Mouse (Mus musculus): ENCODE data around the gene Actn3.

DNA sequence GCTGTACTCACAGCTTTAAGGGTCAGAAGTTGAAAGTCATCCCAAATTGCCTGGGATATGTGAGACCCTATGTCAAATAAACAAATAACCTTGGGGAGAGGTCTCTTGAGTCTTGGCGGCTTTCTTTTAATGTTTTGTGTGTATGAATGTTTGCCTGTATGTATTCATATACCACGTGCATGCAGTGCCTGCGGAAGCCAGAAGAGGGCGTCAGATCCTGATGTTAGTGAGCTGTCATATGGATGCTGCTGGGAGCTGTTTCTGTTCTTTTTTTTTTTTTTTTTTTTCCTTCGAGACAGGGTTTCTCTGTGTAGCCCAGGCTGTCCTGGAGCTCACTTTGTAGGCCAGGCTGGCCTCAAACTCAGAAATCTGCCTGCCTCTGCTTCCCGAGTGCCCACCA is 64.7 kb downstream of the Actn3 start:
- TF ChIP-seq POLR2A (IDR thresholded peaks at IDR 0.05; ENCODE audit: low read depth, low read length) (no peak), CTCF (IDR thresholded peaks at IDR 0.05; ENCODE audit: extremely low read depth, insufficient read depth, insufficient read length, insufficient replicate concordance) (no peak)
